Mouse (Mus musculus) embryonic facial prominence, embryonic 12.5 days (tissue): Measurements from ENCODE around the gene Egln1. TPM values are rescaled to one million over a fixed set of nuclear protein-coding genes. Genes with fewer than 3 reads are reported as not detected.

Experiments used
- ATAC-seq: fragments of 200-750 bp; cut with Nextera tagmentation; 2 replicates; pipeline ENCODE4 v1.8.0; 2017; ENCODE audit not compliant: insufficient number of reproducible peaks, insufficient read depth, low FRiP score, low TSS enrichment
- H3K27ac ChIP-seq: fragments of 300-500 bp; sonication (generic); 2 replicates; pipeline ENCODE4 v1.5.1; 2016; ENCODE audit warnings: mild to moderate bottlenecking
- H3K27me3 ChIP-seq: fragments of 300-500 bp; sonication (generic); 2 replicates; pipeline ENCODE4 v1.6.1; 2016; ENCODE audit warnings: mild to moderate bottlenecking, moderate library complexity
- H3K36me3 ChIP-seq: fragments of 300-500 bp; sonication (generic); 2 replicates; pipeline ENCODE4 v1.6.1; 2016; ENCODE audit warnings: mild to moderate bottlenecking
- H3K4me1 ChIP-seq: fragments of 300-500 bp; sonication (generic); 2 replicates; pipeline ENCODE4 v1.6.1; 2016
- H3K4me2 ChIP-seq: fragments of 300-500 bp; sonication (generic); replicated peaks from 2 replicates; pipeline ENCODE4 v1.6.1; 2016; ENCODE audit warnings: mild to moderate bottlenecking, moderate library complexity
- H3K4me3 ChIP-seq: fragments of 300-500 bp; sonication (generic); 2 replicates; pipeline ENCODE4 v1.5.1; 2016; ENCODE audit warnings: mild to moderate bottlenecking
- H3K9ac ChIP-seq: fragments of 300-500 bp; sonication (generic); 2 replicates; pipeline ENCODE4 v1.6.1; 2016; ENCODE audit warnings: mild to moderate bottlenecking, moderate library complexity
- H3K9me3 ChIP-seq: fragments of 300-500 bp; sonication (generic); 2 replicates; pipeline ENCODE4 v1.6.1; 2016; ENCODE audit warnings: mild to moderate bottlenecking, moderate library complexity
- WGBS: fragments of 180-500 bp; shearing (Covaris S2); methylation state at CpG from one replicate; pipeline ENCODE4 v1.1.7; 2016; 5-methylcytosine and 5-hydroxymethylcytosine counted together
- polyA plus RNA-seq: library from polyadenylated mRNA; unstranded; fragments of >200 nt; fragmentation: Nextera tagmentation; extraction: Ambion mirVana; gene quantifications from 2 replicates; pipeline ENCODE4 v1.2.1, GENCODE M21; 2016

The Egln1 gene
- polyA plus RNA-seq, 1 experiment from 2014 or later: 15.6 TPM

GRCm38 (mm10) chr8:124863729-124864128, 85.4 kb downstream of the Egln1 start:
- peak overlapping the region; percentile 91 for H3K9ac ChIP-seq
- H3K4me1 ChIP-seq: peaks cover 11% of the 10 kb centered on the region
- no peaks in the 10 kb centered on the region for H3K9me3 ChIP-seq
- H3K4me3 ChIP-seq: peak overlapping the region; percentile 97
- no peak for ATAC-seq
- no peak overlapping the region; the same call in 1 of the 2 replicates for H3K27ac ChIP-seq
- WGBS: 14% methylated on average over 8 of the region's 8 CpGs
- no peaks in the 10 kb centered on the region for H3K27me3 ChIP-seq
- H3K4me2 ChIP-seq: peak overlapping the region; percentile 79
- H3K36me3 ChIP-seq: peaks cover 22% of the 10 kb centered on the region

- peak overlapping the region; percentile 91 for H3K9ac ChIP-seq
- H3K36me3 ChIP-seq: peaks cover 27% of the 10 kb centered on the region
Observed at GRCm38 (mm10) chr8:124863163-124863677, 85.9 kb downstream of the Egln1 start.

GRCm38 (mm10) chr8:124862321-124863162, 86.6 kb downstream of the Egln1 start, which contains the start of the genes Gnpat and 2810004N23Rik:
Gene Gnpat (plus strand): TSS chr8:124863033.
Gene 2810004N23Rik (minus strand): TSS chr8:124863120.
- ATAC-seq: peak; percentile 92
- peak within 1 kb of the TSS; percentile 93 for H3K27ac ChIP-seq
- H3K4me2 ChIP-seq: peak within 1 kb of the TSS; percentile 79
- peak within 1 kb of the TSS; percentile 91 for H3K9ac ChIP-seq
- H3K4me1 ChIP-seq: peaks cover 11% of the 10 kb centered on the region
- H3K4me3 ChIP-seq: peak within 1 kb of the TSS; percentile 97
- no peaks in the 10 kb centered on the region for H3K9me3 ChIP-seq
- H3K27me3 ChIP-seq: no peaks in the 10 kb centered on the region
- 1% methylated on average over 55 of the region's 55 CpGs for WGBS
- H3K36me3 ChIP-seq: peaks cover 34% of the 10 kb centered on the region

More at GRCm38 (mm10) chr8:124863163-124863677, 85.9 kb downstream of the Egln1 start:
- H3K27ac ChIP-seq: peak overlapping the region; percentile 93
- H3K4me2 ChIP-seq: peak overlapping the region; percentile 79
- H3K4me1 ChIP-seq: peaks cover 11% of the 10 kb centered on the region
- H3K27me3 ChIP-seq: no peaks in the 10 kb centered on the region
- peak; percentile 82; the same call in 1 of the 2 replicates for ATAC-seq
- H3K9me3 ChIP-seq: no peaks in the 10 kb centered on the region
- peak overlapping the region; percentile 97 for H3K4me3 ChIP-seq
- 1% methylated on average over 33 of the region's 33 CpGs for WGBS

- no peak overlapping the region for H3K9ac ChIP-seq
- no peaks in the 10 kb centered on the region for H3K27me3 ChIP-seq
- 97% methylated on average over 3 of the region's 3 CpGs for WGBS
- no peak overlapping the region for H3K27ac ChIP-seq
- H3K4me3 ChIP-seq: no peak overlapping the region
- H3K4me1 ChIP-seq: peaks cover 11% of the 10 kb centered on the region
- H3K9me3 ChIP-seq: no peaks in the 10 kb centered on the region
- H3K4me2 ChIP-seq: no peak overlapping the region
- no peak for ATAC-seq
- peaks cover 53% of the 10 kb centered on the region for H3K36me3 ChIP-seq
Observed at GRCm38 (mm10) chr8:124860188-124860587, 88.9 kb downstream of the Egln1 start.

- Histone ChIP-seq H3K4me2 (no peak overlapping the region), H3K4me3 (no peak overlapping the region), H3K9ac (no peak overlapping the region), H3K4me1 (peaks cover 11% of the 10 kb centered on the region), H3K9me3 (no peaks in the 10 kb centered on the region), H3K36me3 (peaks cover 60% of the 10 kb centered on the region), H3K27me3 (no peaks in the 10 kb centered on the region), H3K27ac (no peak overlapping the region)
- ATAC-seq: no peak
Observed at GRCm38 (mm10) chr8:124859466-124859865, 89.7 kb downstream of the Egln1 start.

Other genes starting within 250 kb of the Egln1 start
- 52.8 and 54.1 TPM in 2 replicates for gene Ttc13, start 227.3 kb downstream of the Egln1 start, polyA plus RNA-seq
- gene Arv1, start 227.2 kb downstream of the Egln1 start, polyA plus RNA-seq: 33.2 and 35.6 TPM in 2 replicates
- 6.7 and 8.0 TPM in 2 replicates for gene Fam89a, start 197.5 kb downstream of the Egln1 start, polyA plus RNA-seq
- gene Trim67, start 156.2 kb downstream of the Egln1 start, polyA plus RNA-seq: 1.00 and 1.5 TPM in 2 replicates
- gene Gnpat, start 86.3 kb downstream of the Egln1 start, polyA plus RNA-seq: 110 and 111 TPM in 2 replicates
- 53.5 and 59.4 TPM in 2 replicates for gene 2810004N23Rik, start 86.2 kb downstream of the Egln1 start, polyA plus RNA-seq
- gene Exoc8, start 51.6 kb downstream of the Egln1 start, polyA plus RNA-seq: 14.6 TPM in 2 replicates
- gene Sprtn, start 51.4 kb downstream of the Egln1 start, polyA plus RNA-seq: 12.7 and 13.3 TPM in 2 replicates
- gene Tsnax, start 63.7 kb upstream of the Egln1 start, polyA plus RNA-seq: 138 and 140 TPM in 2 replicates
- gene Disc1, start 104.9 kb upstream of the Egln1 start, polyA plus RNA-seq: 2.9 and 3.1 TPM in 2 replicates